In genomic region chr6:85763127-85764070, GRCm38 (mm10) we compare ENCODE assay signal across 13 mouse cellular contexts. TPM values are rescaled to one million over a fixed set of nuclear protein-coding genes. Genes with fewer than 3 reads are reported as not detected.
"Had no signal": no experiment of that assay in that cellular context is flagged by ENCODE, and none has a peak within 500 bp of the region (broad histone marks: within the 10 kb centered on the region; RNA-seq: fewer than 3 reads in every experiment).

No protein-coding gene starts in this region.

RNA-seq across cellular contexts. Expression of gene Nat8f3, which starts 2.2 kb away (rescaled TPM):
- polyA plus RNA-seq: lung, embryonic 15.5 days; lung, postnatal 0 days; macrophage; midbrain, embryonic 11.5 days; neural tube, embryonic 12.5 days; stomach, postnatal 0 days; thymus, adult 2 months had no signal

RNA-seq across cellular contexts. Expression of gene Nat8f7, which starts 50.4 kb away (rescaled TPM):
- polyA plus RNA-seq: lung, embryonic 15.5 days; lung, postnatal 0 days; macrophage; midbrain, embryonic 11.5 days; midbrain, embryonic 13.5 days; midbrain, embryonic 15.5 days; neural tube, embryonic 12.5 days; neural tube, embryonic 14.5 days; stomach, embryonic 15.5 days; stomach, postnatal 0 days had no signal

RNA-seq across cellular contexts. Expression of gene Nat8f6, which starts 57.4 kb away (rescaled TPM):
- polyA plus RNA-seq: lung, embryonic 15.5 days; lung, postnatal 0 days; macrophage; midbrain, embryonic 11.5 days; midbrain, embryonic 13.5 days; midbrain, embryonic 15.5 days; midbrain, postnatal 0 days; neural tube, embryonic 12.5 days; neural tube, embryonic 14.5 days; stomach, embryonic 15.5 days; stomach, postnatal 0 days had no signal

RNA-seq across cellular contexts. Expression of gene Nat8f5, which starts 57.4 kb away (rescaled TPM):
- polyA plus RNA-seq: lung, adult 2 months; lung, embryonic 15.5 days; lung, postnatal 0 days; macrophage; midbrain, embryonic 11.5 days; neural tube, embryonic 12.5 days; neural tube, embryonic 14.5 days; stomach, embryonic 15.5 days had no signal
